Mouse (Mus musculus) olfactory bulb, adult 2 months (tissue): ENCODE results near the gene Myh13.

ENCODE experiments used
- CTCF ChIP-seq: fragments of 200-500 bp; IDR thresholded peaks from 2 replicates; pipeline ENCODE4 v1.5.1; 2012; ENCODE audit warnings: low read depth, mild to moderate bottlenecking, low read length, moderate library complexity; ENCODE audit not compliant: insufficient read depth
- POLR2A ChIP-seq: fragments of 200-500 bp; IDR thresholded peaks from 2 replicates; pipeline ENCODE4 v1.6.1; 2012; ENCODE audit warnings: mild to moderate bottlenecking, low read depth, low read length, moderate library complexity; ENCODE audit not compliant: insufficient read depth

GRCm38 (mm10) chr11:67392369-67392768 is 70.9 kb downstream of the Myh13 start:
- TF ChIP-seq CTCF: no peak
- no peak for TF ChIP-seq POLR2A
